Mouse (Mus musculus): ENCODE results near the gene Hsf5. TPM values are rescaled to one million over a fixed set of nuclear protein-coding genes. Genes with fewer than 3 reads are reported as not detected.
A peak's percentile ranks its signal among the peaks of the same experiment; 100 is the strongest.

Hsf5 gene
- polyA plus RNA-seq, 1 experiment from 2014 or later, result 0.31 TPM

GRCm38 (mm10) chr11:87580543-87581085 is 36.4 kb upstream of the Hsf5 start:
- ATAC-seq (ENCODE audit: insufficient number of reproducible peaks, insufficient read depth, low FRiP score, low TSS enrichment), result no peak

GRCm38 (mm10) chr11:87581161-87581865 is 35.7 kb upstream of the Hsf5 start:
- Histone ChIP-seq H3K36me3 (no peaks in the 10 kb centered on the region), H3K4me3 (no peak overlapping the region), H3K27me3 (peaks cover 3% of the 10 kb centered on the region; the same call in 1 of the 2 replicates), H3K9ac (no peak overlapping the region), H3K4me2 (replicated peaks) (no peak overlapping the region), H3K4me1 (peaks cover 16% of the 10 kb centered on the region), H3K9me3 (no peaks in the 10 kb centered on the region), H3K27ac (no peak overlapping the region)
- no peak for ATAC-seq (ENCODE audit: insufficient number of reproducible peaks, insufficient read depth, low FRiP score, low TSS enrichment)
- WGBS, result 87% methylated on average over 12 of the region's 12 CpGs

More at GRCm38 (mm10) chr11:87580543-87581085, 36.4 kb upstream of the Hsf5 start:
- Histone ChIP-seq H3K4me2 (replicated peaks) (no peak overlapping the region), H3K27ac (no peak overlapping the region), H3K4me3 (no peak overlapping the region), H3K36me3 (no peaks in the 10 kb centered on the region), H3K9ac (no peak overlapping the region), H3K4me1 (peaks cover 16% of the 10 kb centered on the region), H3K9me3 (no peaks in the 10 kb centered on the region), H3K27me3 (peaks cover 3% of the 10 kb centered on the region; the same call in 1 of the 2 replicates)
- 47% methylated on average over 10 of the region's 10 CpGs for WGBS

- WGBS, result 81% methylated on average over 8 of the region's 8 CpGs
- no peak overlapping the region for H3K9ac ChIP-seq
- no peak for ATAC-seq (ENCODE audit: insufficient number of reproducible peaks, insufficient read depth, low FRiP score, low TSS enrichment)
Measured at GRCm38 (mm10) chr11:87581933-87582710, 34.8 kb upstream of the Hsf5 start.

GRCm38 (mm10) chr11:87583291-87584034 is 33.5 kb upstream of the Hsf5 start:
- H3K4me1 ChIP-seq, result 0 out of 2 replicates have a peak, but pooled peaks cover 6% of the 10 kb centered on the region
- no peak overlapping the region for H3K4me3 ChIP-seq
- H3K27me3 ChIP-seq, result no peaks in the 10 kb centered on the region
- no peak overlapping the region for H3K9ac ChIP-seq
- no peaks in the 10 kb centered on the region for H3K36me3 ChIP-seq
- no peak overlapping the region for H3K27ac ChIP-seq
- H3K4me2 ChIP-seq (replicated peaks), result no peak overlapping the region
- no peak for ATAC-seq (ENCODE audit: insufficient number of reproducible peaks, insufficient read depth, low FRiP score, low TSS enrichment)
- H3K9me3 ChIP-seq, result no peaks in the 10 kb centered on the region
- 75% methylated on average over 6 of the region's 6 CpGs for WGBS

More at GRCm38 (mm10) chr11:87581933-87582710, 34.8 kb upstream of the Hsf5 start:
- Histone ChIP-seq H3K9me3 (no peaks in the 10 kb centered on the region), H3K4me1 (peaks cover 16% of the 10 kb centered on the region), H3K36me3 (no peaks in the 10 kb centered on the region), H3K4me3 (no peak overlapping the region), H3K27me3 (no peaks in the 10 kb centered on the region; the same call in 1 of the 2 replicates), H3K27ac (no peak overlapping the region), H3K4me2 (replicated peaks) (no peak overlapping the region)

GRCm38 (mm10) chr11:87584711-87585505 is 32.1 kb upstream of the Hsf5 start:
- Histone ChIP-seq H3K36me3 (no peaks in the 10 kb centered on the region), H3K4me3 (no peak overlapping the region), H3K9ac (no peak overlapping the region), H3K27ac (no peak overlapping the region), H3K4me2 (replicated peaks) (no peak overlapping the region), H3K4me1 (peaks cover 9% of the 10 kb centered on the region), H3K9me3 (no peaks in the 10 kb centered on the region), H3K27me3 (no peaks in the 10 kb centered on the region)
- 78% methylated on average over 10 of the region's 10 CpGs for WGBS
- no peak for ATAC-seq (ENCODE audit: insufficient number of reproducible peaks, insufficient read depth, low FRiP score, low TSS enrichment)

- ATAC-seq (ENCODE audit: insufficient number of reproducible peaks, insufficient read depth, low FRiP score, low TSS enrichment), result no peak
- WGBS, result 94% methylated on average over 5 of the region's 5 CpGs
Measured at GRCm38 (mm10) chr11:87587211-87587874, 29.6 kb upstream of the Hsf5 start.

GRCm38 (mm10) chr11:87589605-87590004 is 27.4 kb upstream of the Hsf5 start:
- Histone ChIP-seq H3K4me1 (peaks cover 34% of the 10 kb centered on the region), H3K9me3 (no peaks in the 10 kb centered on the region), H3K27ac (no peak overlapping the region), H3K9ac (no peak overlapping the region), H3K27me3 (no peaks in the 10 kb centered on the region), H3K4me2 (replicated peaks) (no peak overlapping the region), H3K4me3 (no peak overlapping the region), H3K36me3 (peaks cover 9% of the 10 kb centered on the region; the same call in 1 of the 2 replicates)
- ATAC-seq (ENCODE audit: insufficient number of reproducible peaks, insufficient read depth, low FRiP score, low TSS enrichment), result no peak
- WGBS, result 92% methylated on average over 8 of the region's 8 CpGs

More at GRCm38 (mm10) chr11:87587211-87587874, 29.6 kb upstream of the Hsf5 start:
- H3K27me3 ChIP-seq, result no peaks in the 10 kb centered on the region
- no peak overlapping the region for H3K9ac ChIP-seq
- H3K36me3 ChIP-seq, result no peaks in the 10 kb centered on the region
- no peak overlapping the region for H3K4me3 ChIP-seq
- H3K27ac ChIP-seq, result no peak overlapping the region
- H3K4me1 ChIP-seq, result peaks cover 18% of the 10 kb centered on the region
- H3K4me2 ChIP-seq (replicated peaks), result no peak overlapping the region
- H3K9me3 ChIP-seq, result no peaks in the 10 kb centered on the region

GRCm38 (mm10) chr11:87590841-87591525 is 26.0 kb upstream of the Hsf5 start:
- WGBS, result 1% methylated on average over 25 of the region's 25 CpGs
- ATAC-seq (ENCODE audit: insufficient number of reproducible peaks, insufficient read depth, low FRiP score, low TSS enrichment), result no peak
- Histone ChIP-seq H3K9ac (peak overlapping the region; percentile 78), H3K27ac (peak overlapping the region; percentile 89), H3K4me2 (replicated peaks) (peak overlapping the region; percentile 79), H3K27me3 (no peaks in the 10 kb centered on the region), H3K4me3 (peak overlapping the region; percentile 72), H3K9me3 (no peaks in the 10 kb centered on the region), H3K4me1 (peaks cover 42% of the 10 kb centered on the region), H3K36me3 (peaks cover 9% of the 10 kb centered on the region; the same call in 1 of the 2 replicates)

- H3K36me3 ChIP-seq, result peaks cover 9% of the 10 kb centered on the region; the same call in 1 of the 2 replicates
- no peaks in the 10 kb centered on the region for H3K27me3 ChIP-seq
- peak within 1 kb of the TSS; percentile 79 for H3K4me2 ChIP-seq (replicated peaks)
- ATAC-seq (ENCODE audit: insufficient number of reproducible peaks, insufficient read depth, low FRiP score, low TSS enrichment), result peak; percentile 99
- H3K27ac ChIP-seq, result peak within 1 kb of the TSS; percentile 93
- no peaks in the 10 kb centered on the region for H3K9me3 ChIP-seq
- under 1% methylated on average over 59 of the region's 61 CpGs for WGBS
- peaks cover 50% of the 10 kb centered on the region for H3K4me1 ChIP-seq
- peak within 1 kb of the TSS; percentile 78 for H3K9ac ChIP-seq
- peak within 1 kb of the TSS; percentile 72 for H3K4me3 ChIP-seq
Measured at GRCm38 (mm10) chr11:87591526-87592353, 25.2 kb upstream of the Hsf5 start, which contains the start of gene Mtmr4. TSS of gene Mtmr4 (plus strand) at chr11:87592162.
